8 mouse cellular contexts compared by ENCODE assay signal in genomic region chrX:152341496-152341895, GRCm38 (mm10). TPM values are rescaled to one million over a fixed set of nuclear protein-coding genes. Genes with fewer than 3 reads are reported as not detected.
DNase-seq lines count a peak whose midpoint lies in the region; ATAC-seq lines count a peak whose summit lies in the region.

No protein-coding gene starts in this region.

- peaks cover 24% of the 10 kb centered on the region for H3K4me1 ChIP-seq in erythroblast, embryonic 14.5 days (ENCODE audit: control insufficient read depth)
- H3K4me1 ChIP-seq in hindbrain, embryonic 10.5 days (replicated peaks) = peaks cover 23% of the 10 kb centered on the region; the same call in 1 of the 2 replicates

- no peak for ATAC-seq in erythroblast, adult 5-6 weeks (replicated peaks; ENCODE audit: low FRiP score, poor library complexity, severe bottlenecking)

- H3K36me3 ChIP-seq in erythroblast, embryonic 14.5 days (ENCODE audit: control insufficient read depth) = peaks cover 7% of the 10 kb centered on the region
- peaks cover 33% of the 10 kb centered on the region for H3K36me3 ChIP-seq in hindbrain, embryonic 10.5 days

- DNase-seq in right cerebral cortex, postnatal 25 days = peak; percentile 21
- DNase-seq in right cerebral cortex, postnatal 14 days = no peak
- DNase-seq in hindbrain, embryonic 10.5 days (ENCODE audit: low spot score) = peak; percentile 30
- peak; percentile 8 for DNase-seq in lung, postnatal 10 days
- DNase-seq in thymus, postnatal 4 days = no peak
- no peak for DNase-seq in thymus, postnatal 14 days

- peak overlapping the region; percentile 92 for H3K27ac ChIP-seq in hindbrain, embryonic 10.5 days

- H3K4me3 ChIP-seq in erythroblast, embryonic 14.5 days (replicated peaks) = peak overlapping the region; percentile 71
- peak overlapping the region; percentile 70 for H3K4me3 ChIP-seq in hindbrain, embryonic 10.5 days

- 36% methylated on average over 11 of the region's 11 CpGs for WGBS in hindbrain, embryonic 10.5 days

- no peaks in the 10 kb centered on the region for H3K9me3 ChIP-seq in erythroblast, embryonic 14.5 days (ENCODE audit: control insufficient read depth, low read length)
- H3K9me3 ChIP-seq in hindbrain, embryonic 10.5 days = no peaks in the 10 kb centered on the region

- H3K27me3 ChIP-seq in erythroblast, embryonic 14.5 days (ENCODE audit: control insufficient read depth) = peaks cover 27% of the 10 kb centered on the region
- H3K27me3 ChIP-seq in hindbrain, embryonic 10.5 days (ENCODE audit: insufficient read depth, poor library complexity, severe bottlenecking) = peaks cover 100% of the 10 kb centered on the region

RNA-seq across cellular contexts. Expression of gene Tspyl2, which starts 0.7 kb away (rescaled TPM):
- 0.21 and 0.28 TPM in 2 replicates for polyA plus RNA-seq in erythroblast, embryonic 14.5 days (2012)
- total RNA-seq in erythroblast, adult 5-6 weeks (2015; ENCODE audit: low replicate concordance) = 1.3 and 7.7 TPM in 2 replicates
- total RNA-seq in erythroblast, adult 5-6 weeks (2017; ENCODE audit: low replicate concordance) = 0.94 and 2.2 TPM in 2 replicates
- polyA plus RNA-seq in hindbrain, embryonic 10.5 days (2016; fragmentation: Nextera tagmentation; extraction: Ambion mirVana) = 33.4 and 39.6 TPM in 2 replicates

RNA-seq across cellular contexts. Expression of gene Kantr, which starts 14.2 kb away (rescaled TPM):
- 0.01 TPM in 1 of 2 replicates, not detected in the other for polyA plus RNA-seq in erythroblast, embryonic 14.5 days (2012)
- 10.0 and 14.0 TPM in 2 replicates for total RNA-seq in erythroblast, adult 5-6 weeks (2015; ENCODE audit: low replicate concordance)
- total RNA-seq in erythroblast, adult 5-6 weeks (2017; ENCODE audit: low replicate concordance) = 0.28 and 2.9 TPM in 2 replicates
- 15.6 and 15.7 TPM in 2 replicates for polyA plus RNA-seq in hindbrain, embryonic 10.5 days (2016; fragmentation: Nextera tagmentation; extraction: Ambion mirVana)

RNA-seq across cellular contexts. Expression of gene Gpr173, which starts 27.0 kb away (rescaled TPM):
- polyA plus RNA-seq in erythroblast, embryonic 14.5 days (2012) = not detected in 2 replicates
- not detected in 2 replicates for total RNA-seq in erythroblast, adult 5-6 weeks (2015; ENCODE audit: low replicate concordance)
- not detected in 2 replicates for total RNA-seq in erythroblast, adult 5-6 weeks (2017; ENCODE audit: low replicate concordance)
- polyA plus RNA-seq in hindbrain, embryonic 10.5 days (2016; fragmentation: Nextera tagmentation; extraction: Ambion mirVana) = 4.5 and 7.6 TPM in 2 replicates

Comparison
In these comparisons a context has a peak if more than half of its experiments do, and no peak if none do; other contexts are left out.
1. DNase-seq: peak in right cerebral cortex, postnatal 25 days (single experiment), hindbrain, embryonic 10.5 days (single experiment) and lung, postnatal 10 days (single experiment); none in right cerebral cortex, postnatal 14 days (single experiment), thymus, postnatal 4 days (single experiment) and thymus, postnatal 14 days (single experiment).
2. RNA of gene Tspyl2, which starts 0.7 kb away (polyA plus RNA-seq): 33.4 to 39.6 TPM in hindbrain, embryonic 10.5 days; 0.21 to 0.28 TPM in erythroblast, embryonic 14.5 days; every median in the first group is over 10 times any median in the second.
3. RNA of gene Kantr, which starts 14.2 kb away (polyA plus RNA-seq): 15.6 to 15.7 TPM in hindbrain, embryonic 10.5 days; 0.01 TPM in erythroblast, embryonic 14.5 days; every median in the first group is over 10 times any median in the second.